Mouse (Mus musculus): ENCODE measurements at regions not wholly inside any gene's neighbourhood (a gene's known extent, or its start where the extent isn't known, plus 50 kb on each side); places are given as distances from the start of the nearest gene placed in this dataset.
"Not testable (repeated sequence)": the region's sequence is repeated elsewhere in the genome, so short reads cannot be mapped to it uniquely, and the experiment has no call there.

- no peaks in the 10 kb centered on the region for H3K27me3 ChIP-seq (ENCODE audit: control insufficient read depth, insufficient read depth, low read length)
- no peaks in the 10 kb centered on the region for H3K4me1 ChIP-seq (replicated peaks; ENCODE audit: control insufficient read depth, insufficient read depth, low read length)
- ATAC-seq (ENCODE audit: low FRiP score) (no peak), DNase-seq (ENCODE audit: low spot score) (no peak)
- no peak overlapping the region for H3K27ac ChIP-seq
- no peaks in the 10 kb centered on the region for H3K9me3 ChIP-seq (ENCODE audit: control insufficient read depth, low read length)
- no peak overlapping the region for H3K4me3 ChIP-seq (replicated peaks; ENCODE audit: low read length)
- WGBS: 85% methylated on average over 3 of the region's 3 CpGs
- H3K36me3 ChIP-seq (replicated peaks; ENCODE audit: control insufficient read depth, insufficient read depth): no peaks in the 10 kb centered on the region
- H3K4me2 ChIP-seq (replicated peaks): no peak overlapping the region
- H3K9ac ChIP-seq: no peak overlapping the region
Measured at GRCm38 (mm10) chr13:6859551-6859950, 211.0 kb upstream of the Pfkp start.

- no peaks in the 10 kb centered on the region for H3K27me3 ChIP-seq (ENCODE audit: control insufficient read depth, insufficient read depth, low read length)
- no peak for ATAC-seq (ENCODE audit: low FRiP score)
- H3K9ac ChIP-seq: no peak overlapping the region
- H3K36me3 ChIP-seq (replicated peaks; ENCODE audit: control insufficient read depth, insufficient read depth): no peaks in the 10 kb centered on the region
- H3K27ac ChIP-seq: no peak overlapping the region
- H3K4me3 ChIP-seq (replicated peaks; ENCODE audit: low read length): no peak overlapping the region
- 68% methylated on average over 10 of the region's 10 CpGs for WGBS
- H3K9me3 ChIP-seq (ENCODE audit: control insufficient read depth, low read length): no peaks in the 10 kb centered on the region
- H3K4me1 ChIP-seq (replicated peaks; ENCODE audit: control insufficient read depth, insufficient read depth, low read length): no peaks in the 10 kb centered on the region
- no peak for DNase-seq (ENCODE audit: low spot score)
- H3K4me2 ChIP-seq (replicated peaks): no peak overlapping the region
Measured at GRCm38 (mm10) chr13:6855199-6856148, 206.9 kb upstream of the Pfkp start.

- 90% methylated on average over 5 of the region's 5 CpGs for WGBS
- no peak for DNase-seq (ENCODE audit: low spot score)
- Histone ChIP-seq H3K36me3 (replicated peaks; ENCODE audit: control insufficient read depth, insufficient read depth) (no peaks in the 10 kb centered on the region), H3K4me1 (replicated peaks; ENCODE audit: control insufficient read depth, insufficient read depth, low read length) (no peaks in the 10 kb centered on the region), H3K9ac (no peak overlapping the region), H3K27ac (no peak overlapping the region), H3K27me3 (ENCODE audit: control insufficient read depth, insufficient read depth, low read length) (no peaks in the 10 kb centered on the region), H3K4me3 (replicated peaks; ENCODE audit: low read length) (no peak overlapping the region), H3K4me2 (replicated peaks) (no peak overlapping the region), H3K9me3 (ENCODE audit: control insufficient read depth, low read length) (no peaks in the 10 kb centered on the region)
- no peak for ATAC-seq (ENCODE audit: low FRiP score)
Measured at GRCm38 (mm10) chr13:6837446-6837845, 188.9 kb upstream of the Pfkp start.

- 71% methylated on average over 1 of the region's 1 CpGs for WGBS
- no peak overlapping the region for H3K9ac ChIP-seq
- H3K36me3 ChIP-seq (replicated peaks; ENCODE audit: control insufficient read depth, insufficient read depth): no peaks in the 10 kb centered on the region
- ATAC-seq (ENCODE audit: low FRiP score) (no peak), DNase-seq (ENCODE audit: low spot score) (no peak)
- no peak overlapping the region for H3K4me3 ChIP-seq (replicated peaks; ENCODE audit: low read length)
- no peak overlapping the region for H3K27ac ChIP-seq
- no peaks in the 10 kb centered on the region for H3K27me3 ChIP-seq (ENCODE audit: control insufficient read depth, insufficient read depth, low read length)
- no peaks in the 10 kb centered on the region for H3K9me3 ChIP-seq (ENCODE audit: control insufficient read depth, low read length)
- H3K4me1 ChIP-seq (replicated peaks; ENCODE audit: control insufficient read depth, insufficient read depth, low read length): no peaks in the 10 kb centered on the region
- no peak overlapping the region for H3K4me2 ChIP-seq (replicated peaks)
Measured at GRCm38 (mm10) chr13:6837075-6837422, 188.5 kb upstream of the Pfkp start.

- Histone ChIP-seq H3K9ac (no peak overlapping the region), H3K4me1 (replicated peaks; ENCODE audit: control insufficient read depth, insufficient read depth, low read length) (no peaks in the 10 kb centered on the region), H3K27ac (no peak overlapping the region), H3K36me3 (replicated peaks; ENCODE audit: control insufficient read depth, insufficient read depth) (no peaks in the 10 kb centered on the region), H3K27me3 (ENCODE audit: control insufficient read depth, insufficient read depth, low read length) (no peaks in the 10 kb centered on the region), H3K4me2 (replicated peaks) (no peak overlapping the region), H3K9me3 (ENCODE audit: control insufficient read depth, low read length) (no peaks in the 10 kb centered on the region), H3K4me3 (replicated peaks; ENCODE audit: low read length) (no peak overlapping the region)
- DNase-seq (ENCODE audit: low spot score): peak; percentile 83
- 43% methylated on average over 6 of the region's 6 CpGs for WGBS
- ATAC-seq (ENCODE audit: low FRiP score): peak; percentile 85
Measured at GRCm38 (mm10) chr13:6836351-6837074, 187.9 kb upstream of the Pfkp start.

GRCm38 (mm10) chr13:6829882-6830281 is 181.3 kb upstream of the Pfkp start:
- 44% methylated on average over 1 of the region's 1 CpGs for WGBS
- Histone ChIP-seq H3K4me1 (replicated peaks; ENCODE audit: control insufficient read depth, insufficient read depth, low read length) (no peaks in the 10 kb centered on the region), H3K9ac (no peak overlapping the region), H3K27me3 (ENCODE audit: control insufficient read depth, insufficient read depth, low read length) (no peaks in the 10 kb centered on the region), H3K4me2 (replicated peaks) (no peak overlapping the region), H3K27ac (no peak overlapping the region), H3K36me3 (replicated peaks; ENCODE audit: control insufficient read depth, insufficient read depth) (no peaks in the 10 kb centered on the region), H3K9me3 (ENCODE audit: control insufficient read depth, low read length) (no peaks in the 10 kb centered on the region), H3K4me3 (replicated peaks; ENCODE audit: low read length) (no peak overlapping the region)
- DNase-seq (ENCODE audit: low spot score): no peak
- no peak for ATAC-seq (ENCODE audit: low FRiP score)

- no peaks in the 10 kb centered on the region for H3K36me3 ChIP-seq (replicated peaks; ENCODE audit: control insufficient read depth, insufficient read depth)
- DNase-seq (ENCODE audit: low spot score) (no peak), ATAC-seq (ENCODE audit: low FRiP score) (no peak)
- H3K9me3 ChIP-seq (ENCODE audit: control insufficient read depth, low read length): no peaks in the 10 kb centered on the region
- WGBS: 77% methylated on average over 5 of the region's 5 CpGs
- H3K27me3 ChIP-seq (ENCODE audit: control insufficient read depth, insufficient read depth, low read length): no peaks in the 10 kb centered on the region
- no peaks in the 10 kb centered on the region for H3K4me1 ChIP-seq (replicated peaks; ENCODE audit: control insufficient read depth, insufficient read depth, low read length)
- H3K4me3 ChIP-seq (replicated peaks; ENCODE audit: low read length): no peak overlapping the region
- no peak overlapping the region for H3K4me2 ChIP-seq (replicated peaks)
- H3K27ac ChIP-seq: no peak overlapping the region
- H3K9ac ChIP-seq: no peak overlapping the region
Measured at GRCm38 (mm10) chr13:6829346-6829745, 180.8 kb upstream of the Pfkp start.

GRCm38 (mm10) chr13:6828601-6829330 is 180.2 kb upstream of the Pfkp start:
- H3K4me3 ChIP-seq (replicated peaks; ENCODE audit: low read length); H3K4me2 ChIP-seq (replicated peaks); ATAC-seq (ENCODE audit: low FRiP score); H3K9me3 ChIP-seq (ENCODE audit: control insufficient read depth, low read length); H3K9ac ChIP-seq; DNase-seq (ENCODE audit: low spot score); H3K36me3 ChIP-seq (replicated peaks; ENCODE audit: control insufficient read depth, insufficient read depth); H3K27ac ChIP-seq; H3K4me1 ChIP-seq (replicated peaks; ENCODE audit: control insufficient read depth, insufficient read depth, low read length); H3K27me3 ChIP-seq (ENCODE audit: control insufficient read depth, insufficient read depth, low read length): not testable (repeated sequence)
- WGBS: 79% methylated on average over 8 of the region's 8 CpGs
